Mouse (Mus musculus) right cerebral cortex, postnatal 10 days (tissue): ENCODE measurements around the gene Cbs.
"Not testable (repeated sequence)": the region's sequence is repeated elsewhere in the genome, so short reads cannot be mapped to it uniquely, and the experiment has no call there.

Experiments
- DNase-seq, 2 experiments: peaks; one replicate each; pipeline ENCODE4 v3.0.0; 2021; ENCODE audit warnings: low spot score in 2 of 2

The Cbs gene

DNA sequence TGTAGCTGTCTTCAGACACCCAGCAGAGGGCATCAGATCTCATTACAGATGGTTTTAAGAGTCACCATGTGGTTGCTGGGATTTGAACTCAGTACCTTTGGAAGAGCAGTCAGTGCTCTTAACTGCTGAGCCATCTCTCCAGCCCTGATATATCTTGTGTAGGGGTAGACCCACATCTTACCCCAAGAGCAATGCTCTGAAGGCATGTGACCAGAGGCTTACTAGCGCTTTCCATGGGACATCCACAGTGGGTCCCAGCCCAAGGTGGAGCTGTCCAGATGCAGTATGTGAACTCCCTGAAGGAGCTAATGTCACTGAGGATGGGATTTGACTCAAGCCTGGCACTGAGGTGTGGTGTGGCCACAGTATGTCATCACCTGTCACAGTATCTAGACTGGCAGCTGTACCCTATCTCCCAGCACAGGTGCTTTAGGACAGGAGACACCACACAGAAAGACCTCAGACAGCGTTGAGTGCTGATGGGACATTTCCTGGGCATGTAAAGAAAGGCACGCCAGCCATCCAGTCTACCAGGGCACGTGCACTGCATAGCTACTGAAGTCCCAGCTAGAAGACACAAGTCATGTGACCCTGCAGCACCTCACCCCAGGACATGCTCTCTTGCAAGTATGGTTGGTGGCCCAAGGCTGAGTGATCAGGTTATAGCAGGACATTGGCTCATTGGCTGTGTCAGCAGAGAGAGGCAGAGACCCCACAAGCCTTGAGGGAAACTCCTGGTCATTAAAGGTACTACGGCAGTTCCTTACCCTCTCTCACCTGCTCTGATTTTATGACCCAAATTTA is 9.4 kb upstream of the Cbs start:
- no peak for DNase-seq

DNA sequence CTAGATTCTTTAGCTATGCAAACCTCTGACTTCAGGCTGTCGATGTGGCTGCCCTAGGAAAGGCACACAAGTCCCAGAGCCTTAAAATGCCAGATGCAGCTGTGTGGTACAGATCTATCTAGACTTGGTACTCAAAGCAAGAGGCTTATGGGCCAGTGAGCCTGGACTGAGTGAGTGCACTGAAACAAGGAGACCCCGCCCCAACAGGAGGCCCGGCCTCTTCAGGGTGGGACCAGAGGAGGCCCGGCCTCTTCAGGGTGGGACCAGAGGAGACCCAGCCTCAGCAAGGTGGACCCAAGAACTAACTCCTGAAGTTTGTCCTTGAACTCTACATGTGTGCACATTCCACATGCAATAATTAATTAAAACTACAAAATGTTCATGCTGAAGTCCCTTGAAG is 5.9 kb upstream of the Cbs start:
- no peak for DNase-seq

DNA sequence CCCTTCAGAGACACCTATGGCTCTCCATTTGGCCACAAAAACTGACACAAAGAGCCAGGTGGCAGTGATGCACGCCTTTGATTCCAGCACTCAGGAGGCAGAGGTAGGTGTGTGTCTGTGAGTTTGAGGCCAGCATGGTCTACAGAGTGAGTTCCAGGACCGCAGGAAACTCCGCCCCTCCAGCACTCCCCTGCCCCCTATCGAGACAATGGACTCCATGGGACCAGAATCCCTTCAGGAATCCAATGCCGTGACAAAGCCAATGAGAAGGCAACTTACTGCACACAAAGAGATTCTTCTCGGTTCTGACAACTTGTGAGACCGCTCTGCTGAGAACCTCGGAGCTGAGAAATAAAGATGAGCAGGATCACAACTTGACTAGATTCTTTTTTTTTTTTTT is 5.3 kb upstream of the Cbs start:
- no peak for DNase-seq

GRCm38 (mm10) chr17:31639651-31640050 is 2.6 kb upstream of the Cbs start:
- DNase-seq: peak; percentile 64 to 78

DNA sequence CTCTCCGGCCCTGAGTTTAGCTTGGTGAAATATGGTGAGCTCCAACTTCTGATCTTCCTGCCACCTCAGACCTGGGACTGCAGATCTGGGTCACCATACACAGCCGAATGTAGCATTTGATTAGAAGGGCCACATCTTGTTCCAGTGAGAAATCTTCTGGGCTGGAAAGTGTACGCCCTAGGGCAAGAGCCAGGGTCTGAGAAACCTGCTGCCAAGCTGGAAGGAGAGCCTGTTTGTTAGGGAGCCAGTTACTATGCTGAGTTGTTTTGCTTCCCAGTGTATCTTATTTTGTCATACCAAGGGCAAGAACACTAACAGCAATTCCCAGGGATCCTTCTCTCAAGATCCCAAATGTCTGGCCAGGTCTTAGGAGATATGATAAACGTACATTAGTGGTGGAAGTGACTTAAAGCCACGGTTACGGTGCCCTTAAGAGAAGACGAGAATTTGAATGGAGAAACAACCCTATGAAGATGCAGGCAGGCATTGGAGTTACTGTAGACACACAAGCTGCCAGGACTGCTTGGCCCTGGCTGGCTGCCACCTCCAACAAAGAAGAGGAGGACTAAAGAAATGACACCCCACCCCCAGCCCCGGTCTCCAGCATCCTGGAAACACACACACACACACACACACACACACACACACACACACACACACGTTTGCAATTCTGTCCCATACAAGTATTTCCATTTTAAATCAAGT is 980 bp upstream of the Cbs start:
- peak; percentile 89 to 92 for DNase-seq

GRCm38 (mm10) chr17:31636277-31636941 is 629 bp downstream of the Cbs start:
- no peak for DNase-seq

DNA sequence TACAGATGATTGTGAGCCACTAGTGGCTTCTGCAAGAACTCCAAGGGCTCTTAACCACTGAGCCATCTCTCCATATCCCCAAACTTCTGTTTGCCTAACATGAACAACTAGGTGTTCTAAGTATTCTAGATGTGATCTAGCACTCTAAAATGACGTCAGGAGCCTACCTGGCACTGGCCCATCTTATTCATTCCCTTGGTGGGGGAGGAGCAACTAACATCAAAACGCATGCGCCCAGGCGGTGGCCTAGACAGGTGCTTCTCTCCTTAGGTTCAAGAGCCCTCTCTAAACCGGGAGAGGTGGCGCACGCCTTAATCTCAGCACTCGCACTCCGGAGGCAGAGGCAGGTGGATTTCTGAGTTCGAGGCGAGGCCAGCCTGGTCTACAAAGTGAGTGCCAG is 1.3 kb downstream of the Cbs start:
- no peak for DNase-seq

DNA sequence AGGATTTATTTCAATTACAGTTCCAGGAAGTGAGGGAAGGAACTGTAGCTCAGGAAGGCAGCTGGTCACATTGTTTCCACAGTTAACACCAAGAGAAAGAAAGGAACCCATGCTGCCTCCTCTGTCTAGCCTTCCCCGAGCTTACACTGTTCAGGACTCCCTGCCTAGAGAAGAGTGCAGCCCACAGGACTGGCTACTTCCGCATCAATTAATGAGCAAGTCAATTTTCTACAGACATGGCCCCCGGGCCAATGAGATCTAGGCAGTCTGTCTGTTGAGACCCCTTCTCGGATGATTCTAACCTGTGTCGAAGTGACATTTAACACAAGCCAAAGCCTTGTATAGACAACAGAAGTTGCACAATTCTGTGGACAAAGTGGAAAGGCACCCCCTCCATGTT is 2.1 kb downstream of the Cbs start:
- no peak for DNase-seq

GRCm38 (mm10) chr17:31633007-31633406 is 4.0 kb downstream of the Cbs start:
- DNase-seq: no peak

- DNase-seq: peak; percentile 40 to 41
Observed at GRCm38 (mm10) chr17:31631081-31631800, 5.8 kb downstream of the Cbs start.

GRCm38 (mm10) chr17:31627961-31628360 is 9.1 kb downstream of the Cbs start:
- DNase-seq: no peak

- no peak for DNase-seq
Observed at GRCm38 (mm10) chr17:31623101-31623500, 13.9 kb downstream of the Cbs start.

GRCm38 (mm10) chr17:31613086-31613755 is 23.8 kb downstream of the Cbs start:
- no peak for DNase-seq

- DNase-seq: no peak
Observed at GRCm38 (mm10) chr17:31609895-31610294, 27.1 kb downstream of the Cbs start.

GRCm38 (mm10) chr17:31609173-31609572 is 27.9 kb downstream of the Cbs start:
- not testable (repeated sequence) for DNase-seq

- DNase-seq: no peak
Observed at GRCm38 (mm10) chr17:31607256-31607951, 29.6 kb downstream of the Cbs start.

- no peak for DNase-seq
Observed at GRCm38 (mm10) chr17:31606424-31606823, 30.6 kb downstream of the Cbs start.

GRCm38 (mm10) chr17:31598593-31598992 is 38.4 kb downstream of the Cbs start:
- no peak for DNase-seq

- no peak for DNase-seq
Observed at GRCm38 (mm10) chr17:31597957-31598356, 39.1 kb downstream of the Cbs start.

- peak; percentile 54 to 66 for DNase-seq
Observed at GRCm38 (mm10) chr17:31595077-31595476, 42.0 kb downstream of the Cbs start.

GRCm38 (mm10) chr17:31594590-31594989 is 42.4 kb downstream of the Cbs start:
- no peak for DNase-seq
